Mouse (Mus musculus): ENCODE data around the gene Kcnd3.

Gene Kcnd3

DNA sequence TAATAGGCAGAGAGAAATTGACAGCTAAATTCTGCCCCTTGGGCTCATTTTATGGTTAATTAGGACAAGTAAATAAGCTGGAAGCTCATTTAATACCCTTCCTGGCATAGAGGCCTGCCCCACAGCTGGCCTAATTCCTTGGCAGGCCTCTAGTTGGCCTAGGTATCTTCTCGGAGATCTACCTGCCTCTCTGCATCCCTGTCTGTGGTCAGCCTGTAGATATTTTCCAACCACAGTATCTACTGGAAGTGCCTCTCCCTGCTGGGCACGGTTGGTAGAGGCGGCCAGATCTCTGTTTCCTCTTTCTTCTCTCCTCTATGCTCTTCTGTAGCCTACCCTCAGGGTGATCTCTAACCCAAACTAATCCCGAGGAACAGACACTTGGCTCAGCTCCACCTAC lies 267.8 kb downstream of the Kcnd3 start:
- no peak for DNase-seq (ENCODE audit: low spot score in 2 of 2)

- DNase-seq (ENCODE audit: low spot score in 2 of 2) = no peak
Measured at GRCm38 (mm10) chr3:105720514-105720913, 268.4 kb downstream of the Kcnd3 start.

DNA sequence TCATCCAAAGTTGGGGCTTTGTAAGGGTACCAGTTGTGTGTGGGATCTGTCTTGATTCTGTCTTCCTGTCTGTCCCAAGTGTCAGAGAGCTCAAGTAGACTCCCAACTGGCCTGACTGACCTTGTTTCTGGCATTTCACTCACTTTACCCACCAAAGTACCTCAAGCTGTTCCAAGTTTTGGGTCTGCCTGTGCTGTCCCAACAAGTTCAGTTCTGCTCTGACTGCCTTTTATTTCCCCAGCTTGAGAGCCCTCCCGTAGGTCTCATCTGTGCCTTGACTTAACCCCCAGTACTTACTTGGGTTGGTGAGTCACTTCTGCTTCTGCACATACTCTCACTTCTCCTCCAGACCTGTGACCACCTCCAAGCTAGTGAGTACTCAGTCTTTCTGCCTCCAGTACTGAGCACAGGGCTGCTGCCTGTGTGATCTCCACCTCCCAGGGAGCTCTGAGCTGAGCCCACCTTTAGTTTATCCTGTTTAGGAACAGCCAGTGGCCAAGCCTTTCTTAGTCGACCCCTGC lies 269.6 kb downstream of the Kcnd3 start:
- no peak for DNase-seq (ENCODE audit: low spot score in 2 of 2)

DNA sequence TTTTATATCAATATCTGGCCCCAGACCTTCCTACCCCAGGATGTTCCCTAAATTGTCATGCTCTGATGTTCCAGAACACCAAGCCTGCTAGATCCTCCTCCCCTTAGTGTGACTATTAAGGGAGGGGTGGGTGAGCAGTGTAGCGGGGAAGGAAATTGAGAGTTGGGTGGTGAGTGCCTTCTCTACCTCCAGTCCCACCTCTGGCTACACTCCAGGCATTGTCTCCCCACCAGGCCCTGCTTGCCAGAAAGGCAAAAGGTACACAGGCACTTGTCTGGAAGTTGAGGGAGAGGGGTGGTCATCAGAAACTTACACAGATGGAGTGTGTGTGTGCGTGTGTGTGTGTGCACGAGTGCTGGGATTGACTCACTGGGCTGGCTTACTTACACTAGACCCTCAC lies 270.4 kb downstream of the Kcnd3 start:
- DNase-seq (ENCODE audit: low spot score in 2 of 2) = no peak

All from urinary bladder, postnatal 4 days (tissue).